ENCODE assay signal across 4 mouse cellular contexts in genomic region chr16:36846894-36847293, GRCm38 (mm10). TPM values are rescaled to one million over a fixed set of nuclear protein-coding genes. Genes with fewer than 3 reads are reported as not detected.
DNase-seq lines count a peak whose midpoint lies in the region; TF ChIP-seq lines count a peak whose summit lies in the region.
"Not testable (repeated sequence)": the region's sequence is repeated elsewhere in the genome, so short reads cannot be mapped to it uniquely, and the experiment has no call there.
"Had no signal": no experiment of that assay in that cellular context is flagged by ENCODE, and none has a peak within 500 bp of the region (broad histone marks: within the 10 kb centered on the region; RNA-seq: fewer than 3 reads in every experiment).

No protein-coding gene starts in this region.

- H3K4me3 ChIP-seq in CH12.LX (replicated peaks in 1 of 3; ENCODE audit: low read depth in 2 of 3, low read length in 2 of 3, poor library complexity in 1 of 3); ES-E14 (ENCODE audit: insufficient read depth in 1 of 2, low read depth in 1 of 2, low read length in 2 of 2, poor library complexity in 1 of 2, severe bottlenecking in 1 of 2); MEL (ENCODE audit: control insufficient read depth in 1 of 2, insufficient read depth in 1 of 2, low read depth in 2 of 2, low read length in 2 of 2): not testable (repeated sequence)

- TF ChIP-seq CTCF in CH12.LX (conservative IDR thresholded peaks at IDR 0.05 in 1 of 2, IDR thresholded peaks at IDR 0.05 in 1 of 2; ENCODE audit: low read depth in 2 of 2, low read length in 2 of 2); MEL (IDR thresholded peaks at IDR 0.05 in 2 of 3, conservative IDR thresholded peaks at IDR 0.05 in 1 of 3; ENCODE audit: control insufficient read depth in 1 of 3, insufficient read depth in 1 of 3, low read depth in 2 of 3, low read length in 3 of 3, poor library complexity in 1 of 3, severe bottlenecking in 1 of 3): not testable (repeated sequence)

- dilution Hi-C loops in CH12.LX (cut with MboI; ENCODE audit: extremely low pct_ligation_motif_present, extremely low pct_unique_long_range_greater_than_20kb, low sequenced_read_pairs): not testable (repeated sequence)

- H3K79me2 ChIP-seq in CH12.LX (replicated peaks; ENCODE audit: control insufficient read depth, extremely low read depth, insufficient read depth, poor library complexity, severe bottlenecking); MEL (ENCODE audit: control insufficient read depth, insufficient read depth, low read length, poor library complexity): not testable (repeated sequence)

- not testable (repeated sequence) for H3K27ac ChIP-seq in CH12.LX (ENCODE audit: insufficient read depth, low read depth); ES-E14 (ENCODE audit: insufficient read depth, low read depth, low read length, poor library complexity, severe bottlenecking); MEL (ENCODE audit: control insufficient read depth, low read depth, low read length)

- peaks cover 14 to 42% of the 10 kb centered on the region in 2 experiments for H3K36me3 ChIP-seq in CH12.LX (replicated peaks in 1 of 2; ENCODE audit: control insufficient read depth in 1 of 2, insufficient read depth in 1 of 2, low read length in 1 of 2)
- H3K36me3 ChIP-seq in ES-E14 (ENCODE audit: control insufficient read depth, insufficient read depth, low read length, poor library complexity, severe bottlenecking): not testable (repeated sequence)
- H3K36me3 ChIP-seq in MEL (ENCODE audit: control insufficient read depth in 1 of 2, insufficient read depth in 2 of 2, low read length in 2 of 2): peaks cover 0 to 15% of the 10 kb centered on the region in 2 experiments; a peak in 2 of 4 replicates

- DNase-seq in CH12.LX (ENCODE audit: extremely low read depth); ES-E14 (ENCODE audit: low read depth, low spot score); MEL (ENCODE audit: low read depth, low spot score): not testable (repeated sequence)

- TF ChIP-seq EP300 in CH12.LX (IDR thresholded peaks at IDR 0.05; ENCODE audit: low read length); MEL (IDR thresholded peaks at IDR 0.05; ENCODE audit: low read depth in 1 of 2, low read length in 2 of 2): not testable (repeated sequence)

- TF ChIP-seq RAD21 in CH12.LX (IDR thresholded peaks at IDR 0.05; ENCODE audit: low read depth, low read length); MEL (IDR thresholded peaks at IDR 0.05; ENCODE audit: low read depth, low read length): not testable (repeated sequence)

- in situ Hi-C loops in CH12.LX (cut with MboI; ENCODE audit: low pct_ligation_motif_present, low pct_unique_long_range_greater_than_20kb, low sequenced_read_pairs); ES-E14 (cut with MboI; ENCODE audit: low sequenced_read_pairs in 2 of 2, unreplicated experiment in 2 of 2): not testable (repeated sequence)

- TF ChIP-seq POLR2A in CH12.LX (IDR thresholded peaks at IDR 0.05; ENCODE audit: low read depth, low read length); MEL (IDR thresholded peaks at IDR 0.05; ENCODE audit: control insufficient read depth in 1 of 2, insufficient read depth in 1 of 2, low read depth in 1 of 2, low read length in 2 of 2, poor library complexity in 1 of 2): not testable (repeated sequence)

- not testable (repeated sequence) for H3K4me2 ChIP-seq in CH12.LX (ENCODE audit: insufficient read depth, low read depth, poor library complexity, severe bottlenecking)

- peaks cover 0 to 16% of the 10 kb centered on the region in 2 experiments; a peak in 2 of 4 replicates for H3K4me1 ChIP-seq in CH12.LX (ENCODE audit: control insufficient read depth in 1 of 2, insufficient read depth in 2 of 2)
- not testable (repeated sequence) for H3K4me1 ChIP-seq in ES-E14 (ENCODE audit: control insufficient read depth in 2 of 2, insufficient read depth in 2 of 2, low read length in 2 of 2, poor library complexity in 1 of 2); MEL (ENCODE audit: control insufficient read depth in 1 of 2, insufficient read depth in 2 of 2, low read length in 2 of 2)

- H3K9ac ChIP-seq in CH12.LX (ENCODE audit: insufficient read depth, low read depth); ES-E14 (ENCODE audit: insufficient read depth, low read depth, low read length, poor library complexity, severe bottlenecking); MEL (ENCODE audit: control insufficient read depth, low read depth, low read length, poor library complexity, severe bottlenecking): not testable (repeated sequence)

- H3K27me3 ChIP-seq in CH12.LX (replicated peaks); MEL (ENCODE audit: control insufficient read depth in 1 of 2, insufficient read depth in 2 of 2, low read length in 2 of 2): not testable (repeated sequence)

- H3K9me3 ChIP-seq in CH12.LX (replicated peaks; ENCODE audit: low read length); ES-E14 (ENCODE audit: control insufficient read depth, insufficient read depth, low read depth, low read length); MEL (replicated peaks; ENCODE audit: insufficient read depth, low read length): not testable (repeated sequence)

TF ChIP-seq in CH12.LX, 34 proteins besides CTCF, POLR2A, EP300 and RAD21:
- TF ChIP-seq ZNF384 (IDR thresholded peaks at IDR 0.05; ENCODE audit: low read depth, low read length): peak; percentile 86

TF ChIP-seq in ES-E14, 5 proteins besides CTCF, POLR2A, EP300 and RAD21:
- TF ChIP-seq ZNF384 (IDR thresholded peaks at IDR 0.05; ENCODE audit: low read depth, low read length): peak; percentile 79; the same call in 1 of the 2 replicates

TF ChIP-seq in MEL, 35 proteins besides CTCF, POLR2A, EP300 and RAD21:
- peak; percentile 29; the same call in 1 of the 2 replicates for TF ChIP-seq ZNF384 (IDR thresholded peaks at IDR 0.05; ENCODE audit: low read depth, low read length)

RNA-seq across cellular contexts. Expression of gene Iqcb1, which starts 18.7 kb away (rescaled TPM):
- 32.1 and 41.0 TPM in 2 replicates for total RNA-seq in CH12.LX (2012; rRNA removed)
- total RNA-seq in CH12.LX (2014; rRNA removed): 46.4 and 50.4 TPM in 2 replicates
- 47.7 and 49.9 TPM in 2 replicates for polyA plus RNA-seq in CH12.LX (2012; ENCODE audit: insufficient read length, low read depth)
- 9.2 and 16.8 TPM in 2 replicates for total RNA-seq in ES-E14 (2012; rRNA removed)
- 8.7 and 11.2 TPM in 2 replicates for total RNA-seq in MEL (2012; rRNA removed)
- polyA plus RNA-seq in MEL (2012; ENCODE audit: insufficient read depth in 1 of 2, insufficient read length in 2 of 2, low read depth in 1 of 2, low replicate concordance in 2 of 2, missing spikeins in 1 of 2): 10 to 100 TPM in 1 of 2 experiments, not detected in 1; 14.2 TPM

RNA-seq across cellular contexts. Expression of gene Eaf2, which starts 27.9 kb away (rescaled TPM):
- total RNA-seq in CH12.LX (2012; rRNA removed) (7.4 and 8.1 TPM in 2 replicates), CH12.LX (2014; rRNA removed) (5.0 and 7.1 TPM in 2 replicates), ES-E14 (2012; rRNA removed) (1.1 and 1.2 TPM in 2 replicates), MEL (2012; rRNA removed) (0.27 and 0.65 TPM in 2 replicates)
- polyA plus RNA-seq in CH12.LX (2012; ENCODE audit: insufficient read length, low read depth) (3.5 and 5.5 TPM in 2 replicates), MEL (2012; ENCODE audit: insufficient read depth in 1 of 2, insufficient read length in 2 of 2, low read depth in 1 of 2, low replicate concordance in 2 of 2, missing spikeins in 1 of 2) (under 1 TPM in 1 of 2 experiments, not detected in 1; 0.68 TPM)
- polyA plus RNA-seq: adrenal gland, adult 2 months had no signal

RNA-seq across cellular contexts. Expression of gene Golgb1, which starts 28.0 kb away (rescaled TPM):
- total RNA-seq in CH12.LX (2012; rRNA removed) (69.8 and 96.8 TPM in 2 replicates), CH12.LX (2014; rRNA removed) (65.6 and 66.7 TPM in 2 replicates), ES-E14 (2012; rRNA removed) (52.6 and 73.4 TPM in 2 replicates), MEL (2012; rRNA removed) (15.8 and 16.8 TPM in 2 replicates)
- polyA plus RNA-seq in CH12.LX (2012; ENCODE audit: insufficient read length, low read depth) (75.9 and 112 TPM in 2 replicates), MEL (2012; ENCODE audit: insufficient read depth in 1 of 2, insufficient read length in 2 of 2, low read depth in 1 of 2, low replicate concordance in 2 of 2, missing spikeins in 1 of 2) (10 to 100 TPM; 34.1 to 35.0 TPM)
